Mouse (Mus musculus): ENCODE results near the gene Slc25a29. TPM values are rescaled to one million over a fixed set of nuclear protein-coding genes. Genes with fewer than 3 reads are reported as not detected.
"Not testable (repeated sequence)": the region's sequence is repeated elsewhere in the genome, so short reads cannot be mapped to it uniquely, and the experiment has no call there.

Gene Slc25a29
- 0.50 TPM in 1 of 2 replicates, not detected in the other for total RNA-seq (2017)

DNA sequence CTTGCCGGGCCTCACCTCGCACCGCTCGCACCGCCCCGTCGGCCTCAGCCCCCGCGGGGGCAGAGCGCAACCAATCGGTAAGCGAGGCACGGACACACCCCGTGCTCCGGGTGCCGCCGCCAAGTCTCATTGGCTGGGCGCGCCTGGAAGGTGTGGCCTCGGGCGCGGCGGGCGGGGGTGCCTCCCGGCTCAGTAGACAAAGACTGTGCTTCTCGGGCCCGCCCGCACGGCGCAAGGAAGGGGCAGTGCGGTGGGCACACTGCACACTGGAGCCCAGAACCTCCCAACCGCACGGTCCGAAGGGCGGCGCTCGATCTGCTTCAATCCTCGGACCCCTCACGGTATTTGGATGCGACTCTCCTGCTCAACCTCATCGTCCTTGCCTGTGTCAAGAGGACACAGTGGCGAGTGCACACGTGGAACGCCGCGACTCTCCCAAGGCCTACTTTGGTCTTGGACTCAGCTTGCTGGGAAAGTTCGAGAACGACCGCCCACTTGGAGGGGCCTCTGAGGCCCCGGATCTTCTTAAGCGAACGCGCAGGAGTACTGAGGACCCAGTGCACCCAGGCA, at the start of gene Slc25a29, which contains the start of gene Slc25a47:
Gene Slc25a29 (minus strand): TSS at position 44 of the 570 bp plus-strand sequence.
Gene Slc25a47 (plus strand): TSS at position 207 of the 570 bp plus-strand sequence.
- ATAC-seq (replicated peaks in 1 of 2; ENCODE audit: insufficient read depth in 1 of 2, low FRiP score in 2 of 2, low TSS enrichment in 1 of 2, low read depth in 1 of 2, poor library complexity in 2 of 2, severe bottlenecking in 2 of 2) = peak; percentile 93 to 94

GRCm38 (mm10) chr12:108882776-108883175, 47.1 kb upstream of the Slc25a29 start:
- ATAC-seq (replicated peaks in 1 of 2; ENCODE audit: insufficient read depth in 1 of 2, low FRiP score in 2 of 2, low TSS enrichment in 1 of 2, low read depth in 1 of 2, poor library complexity in 2 of 2, severe bottlenecking in 2 of 2) = no peak

DNA sequence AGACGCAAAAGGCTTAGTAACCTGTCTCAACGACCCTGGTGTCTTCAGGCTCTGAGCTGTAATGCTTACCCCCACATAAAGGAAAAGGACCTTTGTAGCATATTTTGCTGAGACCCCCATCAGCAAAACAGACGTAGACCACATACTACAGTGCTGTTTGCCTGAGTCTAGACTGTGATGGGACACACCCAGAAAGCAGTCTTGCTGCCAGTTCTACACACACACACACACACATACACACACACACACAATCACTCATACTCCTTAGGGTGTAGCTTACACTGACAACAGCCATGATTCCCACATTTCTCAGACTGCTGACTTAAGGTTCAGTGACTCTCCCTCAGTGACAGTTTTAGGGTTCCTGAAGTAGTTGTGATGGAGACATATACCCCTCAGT, 45.5 kb upstream of the Slc25a29 start:
- ATAC-seq (replicated peaks in 1 of 2; ENCODE audit: insufficient read depth in 1 of 2, low FRiP score in 2 of 2, low TSS enrichment in 1 of 2, low read depth in 1 of 2, poor library complexity in 2 of 2, severe bottlenecking in 2 of 2) = no peak

- no peak for ATAC-seq (replicated peaks in 1 of 2; ENCODE audit: insufficient read depth in 1 of 2, low FRiP score in 2 of 2, low TSS enrichment in 1 of 2, low read depth in 1 of 2, poor library complexity in 2 of 2, severe bottlenecking in 2 of 2)
Measured at GRCm38 (mm10) chr12:108880606-108881005, 44.9 kb upstream of the Slc25a29 start.

GRCm38 (mm10) chr12:108879138-108879537, 43.5 kb upstream of the Slc25a29 start:
- ATAC-seq (replicated peaks in 1 of 2; ENCODE audit: insufficient read depth in 1 of 2, low FRiP score in 2 of 2, low TSS enrichment in 1 of 2, low read depth in 1 of 2, poor library complexity in 2 of 2, severe bottlenecking in 2 of 2) = no peak

DNA sequence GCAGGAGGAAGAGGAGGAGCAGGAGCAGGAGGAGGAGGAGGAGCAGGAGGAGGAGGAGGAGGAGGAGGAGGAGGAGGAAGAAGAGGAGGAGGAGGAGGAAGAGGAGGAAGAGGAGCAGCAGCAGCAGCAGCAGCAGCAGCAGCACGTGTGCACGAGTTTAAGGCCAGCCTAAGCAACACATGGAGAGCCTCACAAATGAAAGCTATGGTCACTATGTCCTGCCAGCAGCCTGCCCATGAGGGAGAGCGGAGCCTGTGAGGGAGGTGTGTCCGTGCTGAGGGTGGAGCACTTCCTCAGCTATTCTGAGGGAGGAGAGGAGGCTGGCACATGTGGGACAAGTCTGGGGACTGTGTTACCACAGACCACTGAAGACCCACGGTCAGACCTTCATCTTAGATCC, 37.4 kb upstream of the Slc25a29 start:
- ATAC-seq (replicated peaks in 1 of 2; ENCODE audit: insufficient read depth in 1 of 2, low FRiP score in 2 of 2, low TSS enrichment in 1 of 2, low read depth in 1 of 2, poor library complexity in 2 of 2, severe bottlenecking in 2 of 2) = no peak

GRCm38 (mm10) chr12:108869575-108869974, 33.9 kb upstream of the Slc25a29 start:
- no peak for ATAC-seq (replicated peaks in 1 of 2; ENCODE audit: insufficient read depth in 1 of 2, low FRiP score in 2 of 2, low TSS enrichment in 1 of 2, low read depth in 1 of 2, poor library complexity in 2 of 2, severe bottlenecking in 2 of 2)

GRCm38 (mm10) chr12:108865007-108865494, 29.4 kb upstream of the Slc25a29 start:
- no peak for ATAC-seq (replicated peaks in 1 of 2; ENCODE audit: insufficient read depth in 1 of 2, low FRiP score in 2 of 2, low TSS enrichment in 1 of 2, low read depth in 1 of 2, poor library complexity in 2 of 2, severe bottlenecking in 2 of 2)

GRCm38 (mm10) chr12:108858486-108858885, 22.8 kb upstream of the Slc25a29 start:
- ATAC-seq (replicated peaks in 1 of 2; ENCODE audit: insufficient read depth in 1 of 2, low FRiP score in 2 of 2, low TSS enrichment in 1 of 2, low read depth in 1 of 2, poor library complexity in 2 of 2, severe bottlenecking in 2 of 2) = no peak

GRCm38 (mm10) chr12:108857589-108858184, 22.0 kb upstream of the Slc25a29 start:
- ATAC-seq (replicated peaks in 1 of 2; ENCODE audit: insufficient read depth in 1 of 2, low FRiP score in 2 of 2, low TSS enrichment in 1 of 2, low read depth in 1 of 2, poor library complexity in 2 of 2, severe bottlenecking in 2 of 2) = no peak

DNA sequence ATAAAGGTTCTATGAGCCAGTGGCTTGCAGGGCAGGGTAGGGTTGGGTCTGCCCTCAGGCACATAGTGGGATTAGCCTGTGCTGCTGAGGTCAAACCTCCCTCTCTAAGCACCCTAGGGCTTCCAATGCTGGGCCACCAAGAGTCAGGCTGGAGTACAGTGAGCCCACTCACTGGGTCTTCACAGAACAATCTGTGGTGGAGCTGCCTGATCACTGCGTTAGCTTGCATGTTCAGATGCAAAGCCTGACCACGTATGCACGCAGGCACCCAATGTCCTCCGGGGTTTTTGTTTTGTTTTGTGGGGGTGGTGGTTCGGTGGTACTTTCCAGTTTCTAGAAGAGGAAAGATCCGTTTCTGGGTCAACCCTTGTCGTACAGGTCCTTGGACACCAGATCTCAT, 21.4 kb upstream of the Slc25a29 start:
- no peak for ATAC-seq (replicated peaks in 1 of 2; ENCODE audit: insufficient read depth in 1 of 2, low FRiP score in 2 of 2, low TSS enrichment in 1 of 2, low read depth in 1 of 2, poor library complexity in 2 of 2, severe bottlenecking in 2 of 2)

DNA sequence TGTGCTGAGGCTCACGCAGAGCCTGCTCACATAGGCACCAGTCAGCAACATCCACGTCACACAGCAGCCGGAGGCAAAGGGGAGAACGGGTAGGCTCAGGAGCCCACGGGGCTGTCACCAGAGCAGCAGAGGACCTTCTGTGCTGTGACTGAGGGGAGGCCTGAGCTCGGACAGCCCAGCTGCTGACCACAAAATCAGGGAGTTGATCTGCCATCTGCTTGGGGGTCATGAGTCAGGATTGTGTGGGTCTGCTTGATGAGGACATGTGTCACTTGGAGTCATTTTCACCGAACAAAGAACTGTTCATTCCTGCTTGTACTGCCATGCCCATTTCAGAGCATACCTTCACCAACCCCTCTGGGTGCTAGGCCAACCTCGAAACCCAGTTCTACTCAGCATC, 20.5 kb upstream of the Slc25a29 start:
- no peak for ATAC-seq (replicated peaks in 1 of 2; ENCODE audit: insufficient read depth in 1 of 2, low FRiP score in 2 of 2, low TSS enrichment in 1 of 2, low read depth in 1 of 2, poor library complexity in 2 of 2, severe bottlenecking in 2 of 2)

DNA sequence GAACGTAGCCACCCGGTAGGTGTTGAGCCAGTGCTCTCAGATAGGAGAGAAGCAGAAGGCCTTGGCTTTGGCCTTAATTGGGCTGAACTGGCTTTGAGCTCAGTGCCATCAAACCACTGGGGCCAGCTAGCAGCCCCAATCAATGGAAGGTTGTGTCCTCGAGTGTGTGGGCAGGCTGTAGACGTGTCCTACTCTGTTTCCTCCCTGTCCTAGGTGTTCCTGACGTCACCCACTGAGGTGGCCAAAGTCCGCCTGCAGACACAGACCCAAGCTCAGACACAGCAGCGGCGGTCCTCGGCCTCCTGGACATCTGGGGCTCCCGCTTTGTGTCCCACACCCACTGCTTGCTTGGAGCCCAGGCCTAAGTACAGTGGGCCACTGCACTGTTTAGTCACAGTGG, 19.4 kb upstream of the Slc25a29 start:
- no peak for ATAC-seq (replicated peaks in 1 of 2; ENCODE audit: insufficient read depth in 1 of 2, low FRiP score in 2 of 2, low TSS enrichment in 1 of 2, low read depth in 1 of 2, poor library complexity in 2 of 2, severe bottlenecking in 2 of 2)

- ATAC-seq (replicated peaks in 1 of 2; ENCODE audit: insufficient read depth in 1 of 2, low FRiP score in 2 of 2, low TSS enrichment in 1 of 2, low read depth in 1 of 2, poor library complexity in 2 of 2, severe bottlenecking in 2 of 2) = no peak
Measured at GRCm38 (mm10) chr12:108852822-108853221, 17.1 kb upstream of the Slc25a29 start.

- no peak for ATAC-seq (replicated peaks in 1 of 2; ENCODE audit: insufficient read depth in 1 of 2, low FRiP score in 2 of 2, low TSS enrichment in 1 of 2, low read depth in 1 of 2, poor library complexity in 2 of 2, severe bottlenecking in 2 of 2)
Measured at GRCm38 (mm10) chr12:108850886-108851285, 15.2 kb upstream of the Slc25a29 start.

DNA sequence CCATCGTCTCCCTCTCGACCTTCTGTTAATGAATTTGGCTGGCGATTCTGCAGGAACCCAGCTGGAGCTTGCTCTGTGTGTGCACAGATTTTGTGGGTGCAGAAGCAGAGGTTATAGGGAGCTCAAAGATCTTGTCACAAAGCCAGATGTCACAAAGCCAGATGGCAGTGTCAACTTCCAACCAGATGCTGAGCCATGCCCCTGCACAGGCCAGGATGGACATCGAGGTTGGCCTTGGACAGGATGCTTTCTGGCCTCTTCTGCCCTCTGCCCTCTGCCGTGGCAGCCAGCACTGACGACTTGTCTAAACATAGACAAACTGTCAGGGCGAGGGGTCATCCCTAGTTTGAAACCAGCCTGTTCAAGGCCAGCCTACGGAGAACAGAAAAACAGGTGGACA, 14.4 kb upstream of the Slc25a29 start:
- no peak for ATAC-seq (replicated peaks in 1 of 2; ENCODE audit: insufficient read depth in 1 of 2, low FRiP score in 2 of 2, low TSS enrichment in 1 of 2, low read depth in 1 of 2, poor library complexity in 2 of 2, severe bottlenecking in 2 of 2)

DNA sequence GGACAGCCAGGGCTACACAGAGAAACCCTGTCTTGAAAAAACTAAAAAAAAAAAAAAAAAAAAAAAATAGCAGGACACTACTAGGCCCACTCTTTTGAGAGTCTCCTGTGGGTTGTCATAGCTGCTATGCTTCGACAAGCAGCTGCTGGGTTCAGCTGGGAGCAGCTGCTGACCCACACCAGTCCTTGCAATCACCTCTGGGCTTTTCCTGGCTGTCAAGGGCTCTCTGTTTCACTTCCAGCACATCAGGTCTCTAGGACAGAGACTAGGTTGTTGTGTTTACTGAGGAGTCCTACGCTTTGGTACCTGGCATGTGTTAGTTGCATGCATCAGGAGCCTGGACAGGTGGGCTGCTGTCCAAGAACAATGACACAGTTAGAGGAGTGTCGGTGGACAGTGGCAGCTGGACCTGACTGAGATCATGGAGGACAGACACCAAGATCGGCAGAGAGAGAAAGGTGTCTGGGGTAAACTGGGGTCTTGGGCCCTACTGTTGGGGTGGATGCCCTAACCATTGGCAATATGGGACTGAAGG, 13.9 kb upstream of the Slc25a29 start:
- no peak for ATAC-seq (replicated peaks in 1 of 2; ENCODE audit: insufficient read depth in 1 of 2, low FRiP score in 2 of 2, low TSS enrichment in 1 of 2, low read depth in 1 of 2, poor library complexity in 2 of 2, severe bottlenecking in 2 of 2)

- ATAC-seq (replicated peaks in 1 of 2; ENCODE audit: insufficient read depth in 1 of 2, low FRiP score in 2 of 2, low TSS enrichment in 1 of 2, low read depth in 1 of 2, poor library complexity in 2 of 2, severe bottlenecking in 2 of 2) = not testable (repeated sequence)
Measured at GRCm38 (mm10) chr12:108848033-108848432, 12.3 kb upstream of the Slc25a29 start.

GRCm38 (mm10) chr12:108842663-108843062, 7.0 kb upstream of the Slc25a29 start:
- no peak for ATAC-seq (replicated peaks in 1 of 2; ENCODE audit: insufficient read depth in 1 of 2, low FRiP score in 2 of 2, low TSS enrichment in 1 of 2, low read depth in 1 of 2, poor library complexity in 2 of 2, severe bottlenecking in 2 of 2)
